Mouse (Mus musculus) midbrain, embryonic 11.5 days (tissue): Measurements from ENCODE around the gene Elavl3. TPM values are rescaled to one million over a fixed set of nuclear protein-coding genes. Genes with fewer than 3 reads are reported as not detected.
"Not testable (repeated sequence)": the region's sequence is repeated elsewhere in the genome, so short reads cannot be mapped to it uniquely, and the experiment has no call there.

Experiments
- ATAC-seq: fragments of 200-750 bp; cut with Nextera tagmentation; 2 replicates; pipeline ENCODE4 v1.8.0; 2017; ENCODE audit warnings: moderate TSS enrichment, moderate library complexity; ENCODE audit not compliant: low FRiP score
- DNase-seq: peaks from one replicate; pipeline ENCODE4 v3.0.0; 2015; ENCODE audit warnings: low spot score; ENCODE audit errors: missing footprints
- H3K27ac ChIP-seq: fragments of 300-500 bp; sonication (generic); 2 replicates; pipeline ENCODE4 v1.5.1; 2014; ENCODE audit warnings: low read depth, low read length
- H3K27me3 ChIP-seq: fragments of 300-500 bp; sonication (generic); 2 replicates; pipeline ENCODE4 v1.6.1; 2014; ENCODE audit warnings: mild to moderate bottlenecking, low read length, moderate library complexity, mixed read lengths; ENCODE audit not compliant: control insufficient read depth, insufficient read depth
- H3K36me3 ChIP-seq: fragments of 300-500 bp; sonication (generic); 2 replicates; pipeline ENCODE4 v1.6.1; 2014; ENCODE audit warnings: mild to moderate bottlenecking, low read length, moderate library complexity, mixed read lengths; ENCODE audit not compliant: control insufficient read depth, insufficient read depth
- H3K4me1 ChIP-seq: fragments of 300-500 bp; sonication (generic); 2 replicates; pipeline ENCODE4 v1.6.1; 2014; ENCODE audit warnings: low read length; ENCODE audit not compliant: control insufficient read depth, insufficient read depth
- H3K4me2 ChIP-seq: fragments of 300-500 bp; sonication (generic); 2 replicates; pipeline ENCODE4 v1.6.1; 2014; ENCODE audit warnings: mild to moderate bottlenecking, moderate library complexity
- H3K4me3 ChIP-seq: fragments of 300-500 bp; sonication (generic); 2 replicates; pipeline ENCODE4 v1.5.1; 2014; ENCODE audit warnings: low read depth, low read length
- H3K9ac ChIP-seq: fragments of 300-500 bp; sonication (generic); 2 replicates; pipeline ENCODE4 v1.6.1; 2014; ENCODE audit warnings: low read length
- H3K9me3 ChIP-seq: fragments of 300-500 bp; sonication (generic); 2 replicates; pipeline ENCODE4 v1.6.1; 2016; ENCODE audit warnings: low read length; ENCODE audit not compliant: control insufficient read depth
- whole genome bisulfite sequencing: fragments of 180-500 bp; shearing (Covaris S2); extraction: QIAGEN DNeasy Blood & Tissue Kit; methylation state at CpG from one replicate; pipeline ENCODE4 v1.1.7; 2014; 5-methylcytosine and 5-hydroxymethylcytosine counted together
- polyA plus RNA-seq: library from polyadenylated mRNA; unstranded; fragments of >200 nt; fragmentation: Nextera tagmentation; extraction: Ambion mirVana; gene quantifications from 2 replicates; pipeline ENCODE4 v1.2.1, GENCODE M21; 2014

Gene Elavl3
- polyA plus RNA-seq, 1 experiment from 2014 or later: 49.8 TPM

DNA sequence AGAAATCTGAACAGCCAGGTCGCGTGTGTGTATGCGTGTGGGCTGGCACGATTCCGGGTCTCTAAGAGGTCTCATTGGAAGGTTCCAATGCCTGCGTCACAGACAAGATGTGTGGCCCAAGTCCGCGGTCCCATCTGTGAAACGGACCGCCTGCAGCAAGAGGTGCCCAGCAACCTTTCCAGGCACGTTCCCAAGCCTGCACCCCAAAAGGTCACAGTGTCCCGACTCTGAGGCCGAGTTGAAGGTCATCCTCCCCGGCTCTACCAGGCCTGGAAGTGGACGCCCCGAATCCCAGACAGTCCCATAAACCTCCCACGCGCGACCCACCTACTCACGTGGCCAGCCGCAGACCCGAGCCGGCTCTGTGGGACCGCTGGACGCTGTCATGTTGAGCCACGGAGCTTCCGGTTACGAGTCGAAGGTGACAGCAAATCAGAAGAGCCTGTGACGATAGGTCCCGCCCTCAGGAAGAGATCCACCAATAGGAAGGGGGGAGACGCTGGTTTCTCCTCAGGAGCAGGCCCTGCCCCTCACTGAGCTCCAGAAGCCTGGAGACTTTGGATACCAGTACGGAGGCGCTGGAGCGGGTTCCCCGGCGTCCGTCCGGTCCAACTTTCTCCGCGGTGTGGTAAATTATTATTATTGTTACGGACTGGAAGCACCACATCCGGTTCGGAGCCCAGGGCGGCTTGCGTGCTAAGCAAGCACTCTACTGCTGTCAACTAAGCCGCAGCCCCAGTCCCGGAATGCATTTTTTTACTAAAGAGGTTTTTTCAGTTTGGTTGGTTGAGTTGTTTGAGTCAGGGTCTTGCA is 33.4 kb upstream of the Elavl3 start, which contains the start of gene Ecsit:
TSS of gene Ecsit (minus strand) at position 417 of the 813 bp plus-strand sequence.
- peak; percentile 100 for ATAC-seq
- WGBS: under 1% methylated on average over 48 of the region's 48 CpGs
- peak within 1 kb of the TSS; percentile 35; the same call in 1 of the 2 replicates for H3K27ac ChIP-seq

DNA sequence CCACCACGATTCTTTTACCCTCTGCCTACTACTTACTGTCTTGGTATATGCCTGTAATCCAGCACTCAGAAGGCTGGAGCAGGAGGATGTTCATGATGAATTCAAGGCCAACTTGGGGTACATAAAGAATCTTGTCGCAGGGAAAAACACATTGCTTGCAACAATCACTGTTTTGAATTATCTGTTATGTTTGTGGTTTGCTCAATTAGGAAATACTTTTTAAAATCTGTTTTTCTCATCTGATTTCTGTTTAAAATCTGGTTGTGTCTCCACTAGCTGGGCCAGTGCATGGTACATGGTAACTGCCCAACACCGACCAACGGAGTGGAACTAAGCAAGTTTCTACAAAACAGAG is 32.8 kb upstream of the Elavl3 start:
- no peak for DNase-seq
- Histone ChIP-seq H3K9me3 (no peaks in the 10 kb centered on the region), H3K4me1 (peaks cover 8% of the 10 kb centered on the region), H3K4me2 (peak overlapping the region; percentile 81), H3K27ac (no peak overlapping the region), H3K4me3 (peak overlapping the region; percentile 74), H3K27me3 (no peaks in the 10 kb centered on the region), H3K9ac (peak overlapping the region; percentile 75), H3K36me3 (no peaks in the 10 kb centered on the region)
- ATAC-seq: no peak
- 37% methylated on average over 4 of the region's 4 CpGs for WGBS

More for the DNA sequence above, 33.4 kb upstream of the Elavl3 start, which contains the start of gene Ecsit:
- Histone ChIP-seq H3K4me3 (peak within 1 kb of the TSS; percentile 74), H3K27me3 (no peaks in the 10 kb centered on the region), H3K4me1 (peaks cover 8% of the 10 kb centered on the region), H3K9me3 (no peaks in the 10 kb centered on the region), H3K9ac (peak within 1 kb of the TSS; percentile 75), H3K4me2 (peak within 1 kb of the TSS; percentile 81), H3K36me3 (no peaks in the 10 kb centered on the region)
- DNase-seq: peak; percentile 98

DNA sequence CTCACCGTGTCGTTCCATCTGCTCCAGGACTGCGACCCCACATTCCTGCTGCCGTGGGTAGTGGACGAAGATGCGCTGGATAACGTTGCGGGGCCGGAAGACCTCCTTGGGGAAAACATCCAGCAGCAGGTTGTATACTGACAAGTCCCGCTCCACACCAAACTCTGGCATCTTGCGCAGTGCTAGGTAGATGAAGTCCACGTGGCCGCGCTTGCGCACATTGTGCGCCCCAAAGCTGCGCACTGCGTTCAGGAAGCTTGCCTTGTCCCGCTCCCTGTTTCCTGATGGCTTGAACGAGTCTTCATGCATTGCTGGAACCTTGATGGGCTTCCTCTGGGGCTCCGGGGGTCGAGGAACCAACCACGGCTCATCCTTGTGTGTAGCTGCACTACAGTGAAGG is 24.4 kb upstream of the Elavl3 start:
- H3K27me3 ChIP-seq: no peaks in the 10 kb centered on the region
- H3K27ac ChIP-seq: no peak overlapping the region
- no peak overlapping the region for H3K9ac ChIP-seq
- no peak for ATAC-seq
- no peaks in the 10 kb centered on the region for H3K4me1 ChIP-seq
- no peak for DNase-seq
- no peaks in the 10 kb centered on the region for H3K9me3 ChIP-seq
- H3K4me2 ChIP-seq: no peak overlapping the region
- WGBS: 95% methylated on average over 23 of the region's 23 CpGs
- no peaks in the 10 kb centered on the region; the same call in 1 of the 2 replicates for H3K36me3 ChIP-seq
- H3K4me3 ChIP-seq: no peak overlapping the region

DNA sequence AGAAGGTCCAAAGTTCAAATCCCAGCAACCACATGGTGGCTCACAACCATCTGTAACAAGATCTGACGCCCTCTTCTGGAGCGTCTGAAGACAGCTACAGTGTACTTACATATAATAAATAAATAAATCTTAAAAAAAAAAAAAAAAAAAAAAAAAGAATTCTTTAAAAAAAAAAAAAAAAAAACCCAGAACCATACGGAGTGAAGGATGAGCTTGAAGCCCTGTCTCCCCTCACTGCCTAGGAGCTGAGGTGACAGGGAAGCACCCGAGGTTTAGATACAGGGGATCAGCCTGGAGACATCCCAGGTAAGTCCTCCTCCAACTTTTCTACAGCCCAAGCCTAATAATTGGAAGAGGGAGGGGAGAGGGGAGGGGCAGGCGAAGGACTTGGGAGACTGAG is 24.0 kb upstream of the Elavl3 start:
- not testable (repeated sequence) for H3K4me3 ChIP-seq, H3K4me1 ChIP-seq, H3K9ac ChIP-seq, H3K9me3 ChIP-seq, DNase-seq, H3K36me3 ChIP-seq, H3K4me2 ChIP-seq, ATAC-seq, H3K27ac ChIP-seq, H3K27me3 ChIP-seq
- 83% methylated on average over 5 of the region's 5 CpGs for WGBS

DNA sequence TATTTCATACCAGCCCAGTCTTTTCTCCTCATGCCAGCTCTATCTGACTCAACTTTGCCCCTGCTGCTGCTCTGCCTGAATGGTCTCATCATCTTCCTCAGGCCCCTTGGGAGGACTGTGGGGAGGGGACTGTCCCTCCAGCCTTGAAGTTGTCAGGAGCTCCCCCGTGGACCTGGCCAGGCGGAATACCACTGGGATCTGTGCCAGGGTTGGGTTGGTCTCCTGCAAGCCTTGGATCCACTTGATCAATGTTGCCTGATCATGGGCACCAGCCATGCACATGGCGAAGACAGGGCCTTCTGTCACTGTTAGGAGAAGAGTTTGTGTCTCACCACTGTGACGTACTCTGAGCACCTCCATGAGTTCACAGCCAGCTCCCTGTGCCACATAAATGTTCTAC is 20.5 kb upstream of the Elavl3 start:
- H3K27ac ChIP-seq: no peak overlapping the region
- no peak overlapping the region for H3K4me2 ChIP-seq
- no peaks in the 10 kb centered on the region for H3K27me3 ChIP-seq
- H3K4me1 ChIP-seq: peaks cover 8% of the 10 kb centered on the region
- WGBS: 96% methylated on average over 4 of the region's 4 CpGs
- no peak for DNase-seq
- no peaks in the 10 kb centered on the region for H3K9me3 ChIP-seq
- H3K36me3 ChIP-seq: peaks cover 7% of the 10 kb centered on the region
- no peak for ATAC-seq
- H3K4me3 ChIP-seq: no peak overlapping the region
- H3K9ac ChIP-seq: no peak overlapping the region

DNA sequence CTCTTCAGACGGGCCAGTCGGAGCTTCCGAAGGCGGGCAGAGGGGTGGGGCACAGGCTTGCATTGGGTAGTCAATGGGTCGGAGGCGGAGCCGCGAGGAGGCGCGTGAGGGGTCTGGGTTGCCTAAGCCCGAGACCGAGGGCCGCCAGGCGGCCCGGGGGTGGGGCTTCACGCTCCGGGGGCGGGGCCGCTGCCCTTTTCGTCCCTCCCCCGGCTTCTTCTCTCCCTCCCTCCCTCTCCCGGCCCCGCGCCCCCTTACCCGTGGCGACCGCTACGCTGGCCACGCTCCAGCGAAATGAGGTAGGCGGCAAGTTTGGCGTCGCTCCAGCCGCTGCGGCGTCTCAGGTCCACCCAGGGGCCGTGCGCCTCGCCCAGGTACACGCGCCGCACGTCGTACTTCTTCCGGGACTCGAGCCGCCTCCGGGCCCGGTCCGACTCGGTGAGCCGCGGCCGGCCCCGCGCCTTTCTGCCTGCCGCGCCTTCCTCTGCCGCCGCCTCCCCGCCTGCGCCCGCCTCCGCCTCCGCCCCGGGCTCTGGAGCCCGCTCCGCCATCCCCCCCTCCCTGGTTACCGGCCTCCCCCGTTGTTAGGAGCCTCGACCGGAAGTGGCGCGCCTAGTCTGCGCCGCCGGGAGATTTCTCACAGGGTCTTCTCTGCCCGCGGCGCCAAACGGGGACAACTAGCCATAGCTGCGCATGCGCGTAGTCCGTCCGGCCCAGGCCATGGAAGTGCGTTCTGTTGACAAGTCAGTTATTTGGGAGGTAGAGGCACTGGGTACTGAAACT is 19.2 kb upstream of the Elavl3 start, which contains the start of the genes Gm49318 and Zfp653:
TSS of gene Gm49318 (minus strand) at position 469 of the 783 bp plus-strand sequence.
TSS of gene Zfp653 (minus strand) at position 586 of the 783 bp plus-strand sequence.
- H3K4me2 ChIP-seq: peak within 1 kb of the TSS; percentile 56
- under 1% methylated on average over 70 of the region's 87 CpGs for WGBS

DNA sequence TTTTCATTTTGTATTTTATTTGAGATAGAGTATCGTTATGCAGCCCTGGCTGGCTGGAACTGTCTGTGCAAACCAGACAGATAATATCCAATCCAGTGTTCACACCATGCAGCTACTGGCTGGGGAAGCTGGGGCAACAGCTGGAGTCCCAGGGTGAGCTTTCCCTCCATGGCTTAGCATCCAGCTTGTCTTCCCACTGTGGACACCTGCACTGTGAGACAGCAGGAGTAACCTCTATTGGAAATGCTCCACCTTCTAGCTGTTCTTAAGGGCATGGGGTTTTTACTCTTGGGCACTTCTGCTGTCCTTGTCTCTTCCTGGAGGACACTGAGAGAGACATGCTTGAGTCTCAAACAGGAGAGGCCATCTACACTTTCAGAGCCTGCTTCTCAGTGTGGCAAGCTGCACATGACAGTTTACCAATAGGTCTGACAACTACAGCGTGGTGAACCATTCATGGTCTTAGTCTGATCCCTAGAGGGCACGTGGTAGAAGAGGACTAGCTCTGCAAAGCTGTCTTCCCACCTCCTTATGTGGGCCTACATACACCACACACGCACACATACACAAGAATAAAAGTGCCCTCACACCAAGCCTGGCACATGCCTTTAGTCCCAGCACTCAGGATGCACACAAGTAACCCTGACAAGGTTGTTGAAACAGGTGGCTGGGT is 18.2 kb upstream of the Elavl3 start:
- peak; percentile 13 for ATAC-seq
- peak overlapping the region; percentile 96; the same call in 1 of the 2 replicates for H3K9ac ChIP-seq

More for the DNA sequence above, 19.2 kb upstream of the Elavl3 start, which contains the start of the genes Gm49318 and Zfp653:
- Histone ChIP-seq H3K9me3 (no peaks in the 10 kb centered on the region), H3K27ac (peak within 1 kb of the TSS; percentile 94), H3K4me3 (peak within 1 kb of the TSS; percentile 91), H3K36me3 (peaks cover 7% of the 10 kb centered on the region), H3K9ac (peak within 1 kb of the TSS; percentile 96), H3K4me1 (peaks cover 8% of the 10 kb centered on the region), H3K27me3 (no peaks in the 10 kb centered on the region)
- DNase-seq (peak; percentile 99), ATAC-seq (peak; percentile 98)

DNA sequence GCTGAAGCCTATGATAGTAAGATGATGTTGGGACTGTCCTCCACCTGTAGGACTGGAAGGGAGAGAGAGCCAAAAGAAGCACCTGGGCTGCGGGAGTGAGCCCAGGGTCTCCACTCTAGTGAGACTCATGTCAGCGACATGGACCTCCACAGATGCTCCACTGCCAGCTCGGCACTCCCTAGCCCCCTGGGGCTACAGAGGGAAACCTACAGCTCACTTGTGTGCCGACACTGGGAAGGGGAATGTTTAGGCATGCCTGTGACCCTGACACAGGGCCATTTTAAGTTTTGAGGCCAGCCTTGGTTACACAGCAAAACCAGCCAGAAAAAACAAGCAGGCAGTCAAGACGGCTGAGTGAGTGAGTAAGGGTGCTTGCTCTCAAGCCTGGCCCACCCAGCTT is 15.4 kb upstream of the Elavl3 start:
- Histone ChIP-seq H3K36me3 (peaks cover 25% of the 10 kb centered on the region), H3K9ac (no peak overlapping the region)
- WGBS: 81% methylated on average over 5 of the region's 5 CpGs

More for the DNA sequence above, 18.2 kb upstream of the Elavl3 start:
- Histone ChIP-seq H3K36me3 (peaks cover 15% of the 10 kb centered on the region), H3K4me1 (peaks cover 8% of the 10 kb centered on the region), H3K4me2 (peak overlapping the region; percentile 56), H3K27me3 (no peaks in the 10 kb centered on the region), H3K9me3 (no peaks in the 10 kb centered on the region), H3K27ac (no peak overlapping the region), H3K4me3 (peak overlapping the region; percentile 91)
- DNase-seq: no peak
- WGBS: 70% methylated on average over 4 of the region's 4 CpGs

More for the DNA sequence above, 15.4 kb upstream of the Elavl3 start:
- H3K9me3 ChIP-seq: no peaks in the 10 kb centered on the region
- DNase-seq: no peak
- no peak for ATAC-seq
- no peaks in the 10 kb centered on the region for H3K27me3 ChIP-seq
- no peak overlapping the region for H3K4me2 ChIP-seq
- no peak overlapping the region for H3K27ac ChIP-seq
- H3K4me1 ChIP-seq: peaks cover 8% of the 10 kb centered on the region
- H3K4me3 ChIP-seq: no peak overlapping the region
